Mouse (Mus musculus) liver, adult 2 months (tissue): ENCODE measurements around the gene Etnk2.

Experiments
- CTCF ChIP-seq: fragments of 200-500 bp; IDR thresholded peaks from 2 replicates; pipeline ENCODE4 v1.5.1; 2011; ENCODE audit warnings: low read depth, low read length, control low read depth
- POLR2A ChIP-seq: fragments of 200-500 bp; IDR thresholded peaks from 2 replicates; pipeline ENCODE4 v1.6.1; 2011; ENCODE audit warnings: low read length, control low read depth; ENCODE audit not compliant: insufficient read depth; ENCODE audit errors: extremely low read depth

- TF ChIP-seq POLR2A (no peak), CTCF (no peak)
Measured at GRCm38 (mm10) chr1:133418164-133418800, 54.9 kb downstream of the Etnk2 start.
